Mouse (Mus musculus): ENCODE data around the gene Ift43. TPM values are rescaled to one million over a fixed set of nuclear protein-coding genes. Genes with fewer than 3 reads are reported as not detected.

The Ift43 gene
- polyA plus RNA-seq, 1 experiment from 2014 or later = 61.0 TPM

DNA sequence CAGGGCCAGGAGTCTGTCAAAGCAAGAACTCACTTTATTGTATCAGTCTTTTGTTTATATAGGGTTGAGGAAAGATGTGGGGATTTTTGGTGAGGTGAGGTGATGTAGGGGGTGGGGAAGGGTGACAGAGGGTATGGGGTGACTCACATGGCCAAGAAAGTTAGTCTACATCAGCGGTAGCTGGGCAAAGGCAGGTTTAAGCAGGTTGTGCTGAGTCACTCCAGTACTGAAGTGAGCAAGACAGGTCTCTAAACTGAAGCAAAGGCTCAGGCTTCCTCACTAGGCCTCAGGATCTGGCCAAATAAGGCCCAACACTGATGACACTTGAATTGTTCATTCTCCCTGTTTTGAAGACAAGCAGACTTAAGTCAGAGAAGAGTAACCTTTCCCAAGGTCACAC lies 60.0 kb downstream of the Ift43 start:
- H3K36me3 ChIP-seq (ENCODE audit: control insufficient read depth, insufficient read depth) = peaks cover 12% of the 10 kb centered on the region; the same call in 1 of the 2 replicates
- no peak overlapping the region for H3K4me2 ChIP-seq (replicated peaks; ENCODE audit: low read depth)
- TF ChIP-seq CTCF (IDR thresholded peaks at IDR 0.05; ENCODE audit: low read depth) = no peak
- no peak overlapping the region for H3K4me3 ChIP-seq (ENCODE audit: low read depth, low read length)
- H3K4me1 ChIP-seq (replicated peaks; ENCODE audit: control insufficient read depth, insufficient read depth, low read length) = no peaks in the 10 kb centered on the region
- WGBS = 100% methylated on average over 1 of the region's 1 CpGs
- H3K9me3 ChIP-seq (ENCODE audit: control insufficient read depth) = no peaks in the 10 kb centered on the region
- no peak overlapping the region for H3K9ac ChIP-seq (ENCODE audit: low read depth, low read length)
- no peaks in the 10 kb centered on the region for H3K27me3 ChIP-seq (replicated peaks; ENCODE audit: control insufficient read depth, insufficient read depth, low read length)
- ATAC-seq = no peak
- no peak overlapping the region for H3K27ac ChIP-seq (ENCODE audit: low read depth, low read length)

- Histone ChIP-seq H3K27ac (ENCODE audit: low read depth, low read length) (no peak overlapping the region), H3K4me2 (replicated peaks; ENCODE audit: low read depth) (no peak overlapping the region), H3K9me3 (ENCODE audit: control insufficient read depth) (no peaks in the 10 kb centered on the region), H3K9ac (ENCODE audit: low read depth, low read length) (no peak overlapping the region), H3K4me3 (ENCODE audit: low read depth, low read length) (no peak overlapping the region), H3K4me1 (replicated peaks; ENCODE audit: control insufficient read depth, insufficient read depth, low read length) (no peaks in the 10 kb centered on the region), H3K27me3 (replicated peaks; ENCODE audit: control insufficient read depth, insufficient read depth, low read length) (no peaks in the 10 kb centered on the region), H3K36me3 (ENCODE audit: control insufficient read depth, insufficient read depth) (0 out of 2 replicates have a peak, but pooled peaks cover 4% of the 10 kb centered on the region)
- no peak for ATAC-seq
- WGBS = 93% methylated on average over 3 of the region's 3 CpGs
- TF ChIP-seq CTCF (IDR thresholded peaks at IDR 0.05; ENCODE audit: low read depth) = no peak
Measured at GRCm38 (mm10) chr12:86146246-86146645, 63.9 kb downstream of the Ift43 start.

DNA sequence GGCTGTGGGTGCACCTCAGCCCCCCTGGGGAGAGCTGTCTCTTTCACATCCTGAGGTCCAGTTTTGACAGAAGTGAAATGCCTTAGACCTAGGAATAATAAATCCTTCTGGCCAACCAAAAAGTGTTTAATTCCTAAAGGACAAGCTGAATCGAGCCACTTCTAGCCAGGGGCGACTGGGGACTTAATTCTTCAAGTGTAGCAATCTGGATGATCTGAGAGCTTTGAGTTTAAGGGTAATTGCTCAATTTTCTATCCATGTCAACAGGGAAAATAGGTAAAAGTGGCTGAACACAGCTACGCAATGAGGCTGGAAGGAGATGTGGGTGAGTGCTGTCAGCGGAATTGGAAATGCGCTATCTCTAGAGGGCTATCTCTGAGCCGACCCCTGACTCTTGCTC lies 65.9 kb downstream of the Ift43 start:
- Histone ChIP-seq H3K4me3 (ENCODE audit: low read depth, low read length) (no peak overlapping the region), H3K27me3 (replicated peaks; ENCODE audit: control insufficient read depth, insufficient read depth, low read length) (no peaks in the 10 kb centered on the region), H3K36me3 (ENCODE audit: control insufficient read depth, insufficient read depth) (peaks cover 4% of the 10 kb centered on the region; the same call in 1 of the 2 replicates), H3K4me1 (replicated peaks; ENCODE audit: control insufficient read depth, insufficient read depth, low read length) (no peaks in the 10 kb centered on the region), H3K27ac (ENCODE audit: low read depth, low read length) (no peak overlapping the region), H3K4me2 (replicated peaks; ENCODE audit: low read depth) (no peak overlapping the region), H3K9me3 (ENCODE audit: control insufficient read depth) (no peaks in the 10 kb centered on the region), H3K9ac (ENCODE audit: low read depth, low read length) (no peak overlapping the region)
- no peak for TF ChIP-seq CTCF (IDR thresholded peaks at IDR 0.05; ENCODE audit: low read depth)
- ATAC-seq = no peak
- 79% methylated on average over 6 of the region's 6 CpGs for WGBS

GRCm38 (mm10) chr12:86149087-86149486 lies 66.7 kb downstream of the Ift43 start:
- H3K9me3 ChIP-seq (ENCODE audit: control insufficient read depth) = no peaks in the 10 kb centered on the region
- no peak overlapping the region for H3K27ac ChIP-seq (ENCODE audit: low read depth, low read length)
- H3K9ac ChIP-seq (ENCODE audit: low read depth, low read length) = no peak overlapping the region
- H3K4me1 ChIP-seq (replicated peaks; ENCODE audit: control insufficient read depth, insufficient read depth, low read length) = no peaks in the 10 kb centered on the region
- no peak overlapping the region for H3K4me2 ChIP-seq (replicated peaks; ENCODE audit: low read depth)
- H3K27me3 ChIP-seq (replicated peaks; ENCODE audit: control insufficient read depth, insufficient read depth, low read length) = no peaks in the 10 kb centered on the region
- H3K36me3 ChIP-seq (ENCODE audit: control insufficient read depth, insufficient read depth) = peaks cover 4% of the 10 kb centered on the region; the same call in 1 of the 2 replicates
- 72% methylated on average over 6 of the region's 6 CpGs for WGBS
- ATAC-seq = peak; percentile 49
- no peak overlapping the region for H3K4me3 ChIP-seq (ENCODE audit: low read depth, low read length)
- TF ChIP-seq CTCF (IDR thresholded peaks at IDR 0.05; ENCODE audit: low read depth) = no peak

GRCm38 (mm10) chr12:86151941-86152340 lies 69.6 kb downstream of the Ift43 start:
- H3K27ac ChIP-seq (ENCODE audit: low read depth, low read length) = no peak overlapping the region
- no peaks in the 10 kb centered on the region for H3K9me3 ChIP-seq (ENCODE audit: control insufficient read depth)
- no peak overlapping the region for H3K4me3 ChIP-seq (ENCODE audit: low read depth, low read length)
- H3K4me1 ChIP-seq (replicated peaks; ENCODE audit: control insufficient read depth, insufficient read depth, low read length) = no peaks in the 10 kb centered on the region
- peaks cover 4% of the 10 kb centered on the region; the same call in 1 of the 2 replicates for H3K36me3 ChIP-seq (ENCODE audit: control insufficient read depth, insufficient read depth)
- no peaks in the 10 kb centered on the region for H3K27me3 ChIP-seq (replicated peaks; ENCODE audit: control insufficient read depth, insufficient read depth, low read length)
- TF ChIP-seq CTCF (IDR thresholded peaks at IDR 0.05; ENCODE audit: low read depth) = no peak
- no peak overlapping the region for H3K4me2 ChIP-seq (replicated peaks; ENCODE audit: low read depth)
- WGBS = 62% methylated on average over 12 of the region's 12 CpGs
- no peak overlapping the region for H3K9ac ChIP-seq (ENCODE audit: low read depth, low read length)
- ATAC-seq = no peak

- Histone ChIP-seq H3K9me3 (ENCODE audit: control insufficient read depth) (no peaks in the 10 kb centered on the region), H3K36me3 (ENCODE audit: control insufficient read depth, insufficient read depth) (peaks cover 4% of the 10 kb centered on the region; the same call in 1 of the 2 replicates), H3K27ac (ENCODE audit: low read depth, low read length) (no peak overlapping the region), H3K27me3 (replicated peaks; ENCODE audit: control insufficient read depth, insufficient read depth, low read length) (no peaks in the 10 kb centered on the region), H3K4me2 (replicated peaks; ENCODE audit: low read depth) (no peak overlapping the region), H3K4me1 (replicated peaks; ENCODE audit: control insufficient read depth, insufficient read depth, low read length) (no peaks in the 10 kb centered on the region), H3K9ac (ENCODE audit: low read depth, low read length) (no peak overlapping the region), H3K4me3 (ENCODE audit: low read depth, low read length) (no peak overlapping the region)
- WGBS = 90% methylated on average over 12 of the region's 12 CpGs
- no peak for ATAC-seq
- TF ChIP-seq CTCF (IDR thresholded peaks at IDR 0.05; ENCODE audit: low read depth) = no peak
Measured at GRCm38 (mm10) chr12:86153213-86153957, 71.0 kb downstream of the Ift43 start.
